Mouse (Mus musculus) gastrocnemius, adult 2 months (tissue): ENCODE results near the gene Nt5c1a. TPM values are rescaled to one million over a fixed set of nuclear protein-coding genes. Genes with fewer than 3 reads are reported as not detected.
"Not testable (repeated sequence)": the region's sequence is repeated elsewhere in the genome, so short reads cannot be mapped to it uniquely, and the experiment has no call there.

Experiments
- DNase-seq: peaks from one replicate; pipeline ENCODE4 v3.0.0; 2022
- H3K27ac ChIP-seq: fragments of 200-600 bp; 2 replicates; pipeline ENCODE4 v1.8.1; 2022; ENCODE audit warnings: mild to moderate bottlenecking
- H3K4me3 ChIP-seq: fragments of 200-600 bp; 2 replicates; pipeline ENCODE4 v1.8.1; 2022; ENCODE audit warnings: mild to moderate bottlenecking, moderate library complexity
- CTCF ChIP-seq: fragments of 200-600 bp; IDR thresholded peaks from 2 replicates; pipeline ENCODE4 v1.8.1; 2022; ENCODE audit warnings: antibody characterized with exemption, mild to moderate bottlenecking, moderate library complexity
- intact Hi-C: fragments of 180-260 bp; cut with DNase I; formaldehyde crosslinking; loops from one replicate; pipeline ENCODE4 v1.15.1; 2025
- long read RNA-seq, 2 experiments: library from polyadenylated mRNA; stranded (forward); transcript quantifications; one replicate each; pipeline ENCODE4 v2.0.0; 2021
- total RNA-seq, 2 experiments: library from RNA; stranded (reverse); gene quantifications; 2 replicates each; pipeline ENCODE4 v1.2.3; 2021

Gene Nt5c1a
- total RNA-seq = 10 to 100 TPM; 38.8 to 53.4 TPM
- long read RNA-seq, experiment 1, partial matches to known transcripts = 0 of 19 reads
- long read RNA-seq, experiment 1, other reads (novel, unspliced or antisense) = 19 of 19 reads
- long read RNA-seq, experiment 2, partial matches to known transcripts = 0 of 4 reads
- long read RNA-seq, experiment 2, other reads (novel, unspliced or antisense) = 0 of 4 reads

DNA sequence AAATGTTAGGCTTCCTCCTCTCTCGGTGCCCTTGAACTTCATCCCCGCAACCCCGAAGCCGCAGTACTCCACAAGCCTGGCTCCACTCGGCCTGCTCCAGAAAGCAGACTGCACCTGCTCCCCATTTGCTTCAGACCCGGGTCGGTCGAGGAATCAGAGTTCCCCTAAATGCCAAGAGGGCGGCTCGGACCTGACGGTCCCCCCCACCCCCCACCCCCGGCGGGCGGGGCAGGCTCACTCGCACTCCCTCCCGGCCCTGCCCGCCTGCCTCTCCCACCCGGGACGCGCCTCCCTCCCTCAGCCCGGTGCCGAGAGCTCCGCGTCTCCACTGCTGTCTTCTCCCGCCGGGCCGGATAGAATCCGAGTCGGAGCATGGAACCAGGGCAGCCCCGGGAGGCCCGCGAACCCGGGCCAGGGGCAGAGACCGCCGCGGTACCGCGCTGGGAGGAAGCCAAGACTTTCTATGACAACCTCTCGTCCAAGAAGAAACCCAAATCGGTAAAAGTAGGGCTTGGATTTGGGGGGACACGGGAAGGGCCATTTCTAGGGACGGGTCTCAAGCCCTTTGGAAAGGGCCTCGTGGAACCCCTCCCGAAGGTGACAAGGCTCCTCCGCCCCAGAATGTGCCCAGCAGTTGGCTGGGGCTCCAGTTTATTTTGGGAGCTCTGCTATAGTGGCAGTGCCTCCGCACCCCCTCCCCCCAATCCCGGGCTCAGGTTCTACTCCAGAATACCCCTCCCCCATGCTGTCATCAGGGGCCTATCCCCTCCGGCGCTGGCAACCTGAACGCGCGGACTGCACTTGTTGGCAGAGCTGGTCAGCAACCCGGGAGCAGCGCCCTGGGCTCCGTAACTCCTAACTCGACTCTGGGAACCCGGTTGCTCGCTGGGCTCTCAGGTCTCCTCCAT, at the start of gene Nt5c1a:
Gene Nt5c1a (plus strand): TSS at position 319 of the 908 bp plus-strand sequence.
- no peak for TF ChIP-seq CTCF
- H3K27ac ChIP-seq = peak within 1 kb of the TSS; percentile 90
- DNase-seq = peak; percentile 92
- H3K4me3 ChIP-seq = peak within 1 kb of the TSS; percentile 79
- intact Hi-C loops = no loop called here

DNA sequence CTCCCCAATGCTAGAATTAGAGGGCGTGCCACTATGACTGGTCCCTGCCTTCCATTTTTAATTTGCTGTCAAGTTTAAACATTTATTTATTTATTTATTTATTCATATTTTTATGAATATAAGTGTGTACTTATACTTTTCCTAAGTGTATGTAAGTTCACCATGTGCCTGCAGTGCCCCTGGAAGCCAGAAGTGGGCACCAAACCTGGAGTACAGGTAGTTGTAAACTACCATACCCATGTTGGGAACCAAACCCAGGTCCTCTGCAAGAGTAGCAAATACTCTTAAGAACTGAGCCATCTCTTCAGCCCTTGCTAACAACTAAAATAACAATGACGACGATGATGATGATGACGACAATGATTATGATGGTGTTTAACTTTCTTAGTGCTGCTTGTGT, 49.3 kb upstream of the Nt5c1a start:
- DNase-seq = no peak
- intact Hi-C loops = loop anchor here (10.0 kb wide), 1 partner anchor 103 kb away; no protein-coding TSS in a partner anchor
- H3K4me3 ChIP-seq = no peak overlapping the region
- TF ChIP-seq CTCF = no peak
- no peak overlapping the region for H3K27ac ChIP-seq

DNA sequence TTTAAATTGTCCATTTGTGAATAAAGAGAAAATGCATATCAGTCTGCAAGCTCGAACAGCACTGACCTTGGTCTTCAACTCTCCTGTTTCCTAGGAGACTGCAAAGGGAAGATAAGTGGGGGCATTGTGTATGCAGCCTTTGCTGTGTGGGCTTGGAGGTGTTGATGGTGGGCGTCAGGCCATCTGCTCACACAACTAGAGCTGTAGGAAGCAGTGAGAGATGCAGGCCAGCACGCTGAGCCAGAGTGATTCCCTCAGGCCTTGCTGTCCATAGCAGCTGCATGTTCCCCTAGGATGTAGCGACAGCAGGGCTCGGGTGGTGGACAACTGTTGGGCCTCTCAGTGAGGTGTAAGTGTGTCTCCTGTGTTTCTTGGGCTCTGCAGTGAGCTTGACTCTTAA, 48.3 kb upstream of the Nt5c1a start:
- Histone ChIP-seq H3K27ac (no peak overlapping the region), H3K4me3 (no peak overlapping the region)
- intact Hi-C loops = loop anchor here (10.0 kb wide), 1 partner anchor 102 kb away; no protein-coding TSS in a partner anchor
- no peak for DNase-seq
- no peak for TF ChIP-seq CTCF

DNA sequence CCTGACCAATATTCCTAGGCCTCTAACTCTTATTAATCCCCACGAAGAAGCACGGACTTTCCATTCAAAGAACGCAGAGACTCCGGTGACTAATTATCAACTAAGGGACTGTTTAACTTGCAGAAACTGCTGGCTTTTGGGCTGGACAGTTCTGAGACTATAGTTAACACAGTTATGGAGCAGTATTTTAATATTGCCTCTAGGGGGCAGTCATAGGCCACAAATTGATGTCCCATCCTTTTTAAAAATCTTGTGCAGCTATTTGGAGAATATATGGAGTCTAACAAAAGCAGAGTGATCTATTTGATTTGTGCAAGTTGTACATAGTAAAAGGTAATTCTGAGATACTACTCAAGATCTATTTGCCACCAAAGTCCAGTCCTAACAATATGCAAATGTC, 46.3 kb upstream of the Nt5c1a start:
- Histone ChIP-seq H3K4me3 (no peak overlapping the region), H3K27ac (no peak overlapping the region)
- TF ChIP-seq CTCF = peak; percentile 74
- no peak for DNase-seq
- intact Hi-C loops = loop anchor here (10.0 kb wide), 1 partner anchor 100 kb away; no protein-coding TSS in a partner anchor

DNA sequence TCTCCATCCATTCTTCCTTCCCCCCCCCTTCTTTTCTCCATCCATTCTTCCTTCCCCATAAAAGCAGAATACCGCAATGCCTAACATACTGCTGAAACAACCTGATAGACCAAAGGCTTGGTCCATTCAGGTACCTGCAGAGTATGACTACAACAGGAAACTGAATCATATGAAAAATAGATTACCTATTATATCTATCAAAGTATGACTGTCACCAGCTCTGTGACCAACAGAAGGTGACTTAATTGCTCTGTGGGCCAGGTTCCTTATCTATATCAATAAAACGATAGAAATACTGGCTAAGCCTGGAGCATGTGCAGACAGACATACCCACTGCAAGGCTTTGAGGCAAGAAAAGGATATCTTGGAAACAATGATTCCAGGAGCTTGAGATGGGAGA, 45.9 kb upstream of the Nt5c1a start:
- no peak for DNase-seq
- no peak overlapping the region for H3K27ac ChIP-seq
- intact Hi-C loops = loop anchor here (10.0 kb wide), 1 partner anchor 99 kb away; no protein-coding TSS in a partner anchor
- TF ChIP-seq CTCF = no peak
- H3K4me3 ChIP-seq = no peak overlapping the region

DNA sequence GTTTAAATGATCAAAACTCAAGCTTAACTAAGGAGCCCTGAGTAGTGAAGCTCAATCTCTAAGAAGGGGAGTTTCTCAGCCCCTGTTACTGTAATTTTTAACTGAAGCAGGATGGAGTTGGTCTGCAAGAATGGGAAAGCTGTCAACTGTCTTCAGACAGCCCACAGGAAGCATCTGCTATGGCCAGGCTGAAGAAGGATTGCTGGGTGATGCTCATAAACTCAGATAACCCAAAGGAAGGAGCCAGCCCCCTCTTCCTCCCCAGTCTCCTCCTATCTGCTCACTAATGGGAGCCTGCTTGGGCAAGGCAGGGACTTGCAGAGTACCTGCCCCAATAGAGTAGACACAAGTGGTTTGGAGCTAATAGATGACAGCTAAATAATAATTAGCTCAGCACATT, 45.5 kb upstream of the Nt5c1a start:
- no peak for TF ChIP-seq CTCF
- DNase-seq = no peak
- Histone ChIP-seq H3K27ac (no peak overlapping the region), H3K4me3 (no peak overlapping the region)
- intact Hi-C loops = loop anchor here (1.0 to 10.0 kb wide), 2 partner anchors 44 to 99 kb away; no protein-coding TSS in a partner anchor

DNA sequence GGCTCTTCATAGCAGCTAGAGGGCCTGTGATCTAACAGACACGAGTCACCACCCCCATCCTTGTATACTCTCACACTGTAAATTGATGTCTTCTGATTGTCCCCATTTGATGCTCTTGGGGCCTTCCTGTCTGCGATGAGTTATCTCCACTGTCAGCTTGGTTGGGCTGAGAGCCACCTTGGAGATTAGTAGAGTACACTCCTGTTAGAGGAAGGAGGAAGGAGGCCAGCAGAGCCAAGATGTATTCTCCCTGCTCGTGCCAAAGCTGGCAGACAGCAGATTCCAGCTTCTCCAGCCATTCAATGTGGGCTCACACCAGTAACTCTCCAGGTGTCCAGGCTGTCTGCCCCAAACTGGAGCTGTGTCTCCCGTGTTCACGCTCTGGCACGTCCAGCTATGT, 40.7 kb upstream of the Nt5c1a start:
- intact Hi-C loops = no loop called here
- TF ChIP-seq CTCF = no peak
- no peak for DNase-seq
- Histone ChIP-seq H3K27ac (no peak overlapping the region), H3K4me3 (no peak overlapping the region)

DNA sequence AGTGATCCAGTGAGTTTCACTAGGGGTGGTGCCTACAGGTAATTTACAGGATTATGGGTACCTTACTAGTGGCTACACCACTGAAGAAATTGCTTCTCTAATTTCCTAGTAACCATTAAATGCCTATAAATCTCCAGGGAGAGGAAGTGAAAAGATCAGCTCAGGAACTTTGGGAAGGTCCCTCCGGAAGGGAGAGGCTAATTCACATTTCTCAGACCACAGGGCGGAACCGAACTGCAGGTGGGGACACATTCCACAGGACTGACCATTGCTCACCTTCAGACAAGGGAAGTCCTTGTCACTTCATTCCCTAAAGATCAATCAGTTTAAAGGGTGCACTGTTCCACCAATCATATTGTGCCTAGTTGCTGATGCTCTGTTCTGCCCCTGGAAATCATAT, 40.1 kb upstream of the Nt5c1a start:
- DNase-seq, H3K27ac ChIP-seq, H3K4me3 ChIP-seq, intact Hi-C loops: not testable (repeated sequence)

DNA sequence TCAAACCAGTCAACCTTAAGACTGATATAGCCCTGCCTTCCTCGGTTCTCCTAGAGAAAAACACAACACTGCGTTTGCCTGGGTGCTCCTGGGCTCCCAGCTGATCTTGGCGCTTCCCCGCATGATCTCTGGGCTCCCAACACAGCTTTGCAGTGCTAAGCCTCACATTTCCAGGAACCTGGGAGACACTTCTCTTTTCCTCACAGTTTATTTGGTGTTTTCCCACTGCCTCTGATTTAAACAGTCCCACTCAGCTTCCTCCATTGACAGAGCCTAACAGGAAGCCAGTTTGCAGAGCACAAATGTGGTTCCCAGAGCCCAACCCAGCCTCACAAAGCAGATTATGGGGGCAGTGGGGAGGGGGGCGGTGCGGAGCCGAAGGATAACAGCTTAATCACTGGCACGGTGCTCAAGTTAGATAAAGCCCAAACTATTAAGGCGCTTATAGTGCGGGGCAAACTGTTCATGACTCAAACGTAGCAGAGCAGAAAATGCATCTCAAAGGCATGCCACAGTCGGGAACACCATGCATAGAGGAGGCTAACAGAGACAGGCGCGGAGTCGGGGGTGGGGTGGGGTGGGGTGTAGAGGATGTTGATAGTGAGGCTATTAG, 38.9 kb upstream of the Nt5c1a start:
- Histone ChIP-seq H3K27ac (no peak overlapping the region), H3K4me3 (no peak overlapping the region)
- TF ChIP-seq CTCF = no peak
- no peak for DNase-seq
- intact Hi-C loops = no loop called here

DNA sequence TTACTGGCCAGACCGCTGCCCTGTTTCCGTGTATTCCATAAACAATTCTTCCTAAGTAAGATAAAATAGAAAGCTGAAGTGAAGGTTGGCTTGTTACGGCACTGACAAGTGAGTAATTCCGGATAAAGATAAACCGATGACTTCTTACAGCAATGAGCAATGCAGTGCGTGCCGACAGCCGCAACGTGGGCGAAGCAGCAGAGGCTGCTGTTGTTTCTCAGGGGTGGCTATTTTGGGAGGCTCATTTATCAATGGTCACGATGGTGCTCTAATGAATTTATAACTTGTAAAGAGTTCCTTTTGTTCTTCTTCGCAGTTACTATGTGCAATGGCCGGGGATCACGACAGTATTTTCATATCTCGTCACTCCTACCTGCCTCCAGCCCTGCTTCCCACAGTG, 37.1 kb upstream of the Nt5c1a start:
- no peak overlapping the region for H3K4me3 ChIP-seq
- intact Hi-C loops = no loop called here
- H3K27ac ChIP-seq = no peak overlapping the region
- DNase-seq = no peak
- no peak for TF ChIP-seq CTCF

DNA sequence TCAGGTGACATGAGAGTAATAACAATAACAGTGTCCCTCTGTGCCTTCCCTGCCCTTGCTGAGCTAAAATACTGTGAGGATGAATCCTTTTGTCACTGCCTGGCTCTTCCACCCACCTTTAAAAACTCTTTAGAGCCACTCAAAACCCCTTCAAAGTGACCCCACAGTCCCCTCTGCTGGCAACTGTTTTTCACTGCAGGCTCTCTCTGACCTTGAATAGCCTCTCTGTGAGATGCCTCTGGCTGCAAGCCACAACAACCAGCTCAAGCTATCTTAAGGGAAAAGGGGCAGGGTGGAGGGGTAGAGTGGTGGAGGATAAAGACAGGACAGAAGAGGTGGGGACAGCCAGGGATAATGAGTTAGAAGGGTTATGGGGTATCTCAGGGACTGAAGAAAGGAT, 29.5 kb upstream of the Nt5c1a start:
- Histone ChIP-seq H3K4me3 (no peak overlapping the region), H3K27ac (no peak overlapping the region)
- intact Hi-C loops = no loop called here
- no peak for DNase-seq
- TF ChIP-seq CTCF = no peak

DNA sequence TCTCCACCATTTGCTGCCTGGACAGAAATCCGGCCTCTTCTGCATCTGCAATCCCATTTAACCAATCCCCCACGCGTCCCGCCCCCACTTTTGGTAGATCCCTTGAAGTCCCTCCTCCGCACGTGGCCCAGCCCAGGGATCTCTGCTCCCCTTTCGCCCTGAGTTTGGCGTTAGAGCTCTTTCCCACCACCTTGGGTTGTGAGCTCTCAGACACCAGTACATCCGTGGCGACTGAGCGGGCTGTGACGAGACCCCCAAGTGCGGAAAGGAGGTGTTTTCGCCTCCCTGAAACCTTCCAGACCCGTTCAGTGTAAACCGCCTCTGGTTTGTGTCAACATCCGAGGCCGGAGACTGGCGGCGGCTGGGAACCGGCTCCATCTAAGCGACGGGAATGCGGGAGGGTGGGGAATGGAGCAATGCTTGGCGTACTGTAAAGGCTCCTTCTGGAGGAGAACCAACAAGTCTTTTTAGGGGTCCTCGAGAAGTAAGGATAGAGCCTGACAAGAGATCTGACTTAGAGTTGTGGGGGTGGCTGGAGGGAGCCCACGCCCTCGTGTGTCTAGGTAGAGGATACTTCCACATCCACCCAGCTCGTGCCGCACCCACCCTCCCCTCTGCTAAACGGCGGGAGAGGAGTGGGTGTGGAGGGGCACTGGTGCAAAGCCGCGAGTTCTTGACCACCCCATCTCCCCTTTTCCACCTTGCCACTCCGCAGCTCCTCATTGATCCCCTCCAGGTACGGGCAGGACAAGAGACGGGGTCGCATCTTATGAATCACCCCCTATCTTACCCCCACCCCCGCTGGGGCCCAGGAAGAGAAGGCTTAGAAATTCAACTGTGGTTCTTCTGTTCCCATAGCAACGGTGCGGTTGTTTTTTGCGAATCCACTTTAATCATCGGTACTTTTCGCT, 18.7 kb upstream of the Nt5c1a start, which contains the start of gene Hpcal4:
Gene Hpcal4 (plus strand): TSS at position 900 of the 911 bp plus-strand sequence.
- peak; percentile 37 for DNase-seq
- intact Hi-C loops = no loop called here
- no peak within 1 kb of the TSS for H3K27ac ChIP-seq
- H3K4me3 ChIP-seq = peak within 1 kb of the TSS; percentile 70
- TF ChIP-seq CTCF = no peak
